ENCODE assay signal across 8 mouse cellular contexts in genomic region chr14:34501447-34501803, GRCm38 (mm10). TPM values are rescaled to one million over a fixed set of nuclear protein-coding genes. Genes with fewer than 3 reads are reported as not detected.
DNase-seq lines count a peak whose midpoint lies in the region; ATAC-seq and TF ChIP-seq lines count a peak whose summit lies in the region.

No protein-coding gene starts in this region.

- no peak for TF ChIP-seq POLR2A in brain, embryonic 14.5 days (IDR thresholded peaks at IDR 0.05; ENCODE audit: borderline replicate concordance, extremely low read depth, insufficient read depth, insufficient read length, poor library complexity, severe bottlenecking)

- intact Hi-C loops in left cerebral cortex, postnatal 36 days (cut with DNase I): loop anchor here (5.0 kb wide), 1 partner anchor 59 kb away; no protein-coding TSS in a partner anchor

- ATAC-seq in lung, embryonic 15.5 days (ENCODE audit: borderline replicate concordance, extremely low read depth, low FRiP score, low TSS enrichment): no peak
- ATAC-seq in hindbrain, embryonic 12.5 days (ENCODE audit: low FRiP score): no peak
- ATAC-seq in midbrain, embryonic 14.5 days (ENCODE audit: low FRiP score, low TSS enrichment): no peak

- H3K9me3 ChIP-seq in lung, embryonic 15.5 days: no peaks in the 10 kb centered on the region
- H3K9me3 ChIP-seq in hindbrain, embryonic 12.5 days (replicated peaks): no peaks in the 10 kb centered on the region
- no peaks in the 10 kb centered on the region for H3K9me3 ChIP-seq in midbrain, embryonic 14.5 days (ENCODE audit: control insufficient read depth, low read length)

- peak overlapping the region; percentile 97 for H3K27ac ChIP-seq in lung, embryonic 15.5 days
- H3K27ac ChIP-seq in hindbrain, embryonic 12.5 days: peak overlapping the region; percentile 96; the same call in 1 of the 2 replicates
- H3K27ac ChIP-seq in midbrain, embryonic 14.5 days (replicated peaks; ENCODE audit: low read depth, low read length): peak overlapping the region; percentile 95

- peak overlapping the region; percentile 96 for H3K9ac ChIP-seq in lung, embryonic 15.5 days
- peak overlapping the region; percentile 96 for H3K9ac ChIP-seq in hindbrain, embryonic 12.5 days
- peak overlapping the region; percentile 93 for H3K9ac ChIP-seq in midbrain, embryonic 14.5 days (replicated peaks; ENCODE audit: low read length)

- peak overlapping the region; percentile 87 for H3K4me3 ChIP-seq in lung, embryonic 15.5 days
- H3K4me3 ChIP-seq in hindbrain, embryonic 12.5 days: peak overlapping the region; percentile 82
- H3K4me3 ChIP-seq in midbrain, embryonic 14.5 days (replicated peaks; ENCODE audit: low read depth, low read length): peak overlapping the region; percentile 87

- peaks cover 15% of the 10 kb centered on the region for H3K27me3 ChIP-seq in lung, embryonic 15.5 days
- H3K27me3 ChIP-seq in hindbrain, embryonic 12.5 days: no peaks in the 10 kb centered on the region
- H3K27me3 ChIP-seq in midbrain, embryonic 14.5 days (ENCODE audit: control insufficient read depth, insufficient read depth, low read length): no peaks in the 10 kb centered on the region

- TF ChIP-seq CTCF in brain, embryonic 14.5 days (IDR thresholded peaks at IDR 0.05; ENCODE audit: borderline replicate concordance, extremely low read depth, insufficient read depth, insufficient read length): no peak

- peak overlapping the region; percentile 55 for H3K4me2 ChIP-seq in lung, embryonic 15.5 days
- peak overlapping the region; percentile 58 for H3K4me2 ChIP-seq in hindbrain, embryonic 12.5 days (replicated peaks)
- peak overlapping the region; percentile 74 for H3K4me2 ChIP-seq in midbrain, embryonic 14.5 days (ENCODE audit: low read length)

- H3K36me3 ChIP-seq in lung, embryonic 15.5 days: no peaks in the 10 kb centered on the region
- H3K36me3 ChIP-seq in hindbrain, embryonic 12.5 days: no peaks in the 10 kb centered on the region
- no peaks in the 10 kb centered on the region for H3K36me3 ChIP-seq in midbrain, embryonic 14.5 days (ENCODE audit: control insufficient read depth, insufficient read depth, low read length)

- no peak for DNase-seq in lung, postnatal 10 days
- DNase-seq in brain, embryonic 14.5 days (ENCODE audit: low read depth): peak; percentile 65
- DNase-seq in midbrain, embryonic 14.5 days: peak; percentile 46
- DNase-seq in left cerebral cortex, postnatal 36 days (ENCODE audit: low spot score in 2 of 2): no peak
- no peak for DNase-seq in layer of hippocampus, adult 11-12 months (ENCODE audit: low spot score)
- no peak for DNase-seq in yolk sac, embryonic 10.5 days (ENCODE audit: low spot score)

- WGBS in lung, embryonic 15.5 days: under 1% methylated on average over 16 of the region's 16 CpGs
- WGBS in hindbrain, embryonic 12.5 days: under 1% methylated on average over 16 of the region's 16 CpGs
- under 1% methylated on average over 16 of the region's 16 CpGs for WGBS in midbrain, embryonic 14.5 days

- peaks cover 39% of the 10 kb centered on the region for H3K4me1 ChIP-seq in lung, embryonic 15.5 days
- H3K4me1 ChIP-seq in hindbrain, embryonic 12.5 days: peaks cover 30% of the 10 kb centered on the region
- H3K4me1 ChIP-seq in midbrain, embryonic 14.5 days (ENCODE audit: control insufficient read depth, insufficient read depth, low read length): peaks cover 17% of the 10 kb centered on the region

RNA-seq across cellular contexts. Expression of gene Bmpr1a, which starts 1.7 kb away (rescaled TPM):
- 39.1 and 39.2 TPM in 2 replicates for polyA plus RNA-seq in lung, embryonic 15.5 days (2015; fragmentation: Nextera tagmentation; extraction: Ambion mirVana)
- 21.1 and 23.9 TPM in 2 replicates for polyA plus RNA-seq in brain, embryonic 14.5 days (2012; rRNA removed)
- polyA plus RNA-seq in hindbrain, embryonic 12.5 days (2016; fragmentation: Nextera tagmentation; extraction: Ambion mirVana): 47.6 and 50.4 TPM in 2 replicates
- polyA plus RNA-seq in midbrain, embryonic 14.5 days (2014; fragmentation: Nextera tagmentation; extraction: Ambion mirVana): 16.3 and 25.9 TPM in 2 replicates
- total RNA-seq in left cerebral cortex, postnatal 36 days (2021): 10 to 100 TPM; 34.3 to 38.3 TPM

RNA-seq across cellular contexts. Expression of gene 9230112D13Rik, which starts 21.2 kb away (rescaled TPM):
- polyA plus RNA-seq in lung, embryonic 15.5 days (2015; fragmentation: Nextera tagmentation; extraction: Ambion mirVana): not detected in 2 replicates
- not detected in 2 replicates for polyA plus RNA-seq in brain, embryonic 14.5 days (2012; rRNA removed)
- polyA plus RNA-seq in hindbrain, embryonic 12.5 days (2016; fragmentation: Nextera tagmentation; extraction: Ambion mirVana): not detected in 2 replicates
- polyA plus RNA-seq in midbrain, embryonic 14.5 days (2014; fragmentation: Nextera tagmentation; extraction: Ambion mirVana): not detected in 2 replicates
- not detected for total RNA-seq in left cerebral cortex, postnatal 36 days (2021)

Comparison
In these comparisons a context has a peak if more than half of its experiments do, and no peak if none do; other contexts are left out.
1. DNase-seq: peak in brain, embryonic 14.5 days (single experiment) and midbrain, embryonic 14.5 days (single experiment); none in lung, postnatal 10 days (single experiment), left cerebral cortex, postnatal 36 days (0 of 2), layer of hippocampus, adult 11-12 months (single experiment) and yolk sac, embryonic 10.5 days (single experiment).
2. Peak in every context shown above with its lines, with median percentiles within 50 percentile points of each other: H3K27ac ChIP-seq, H3K4me2 ChIP-seq, H3K4me3 ChIP-seq and H3K9ac ChIP-seq.